Mouse (Mus musculus): Measurements from ENCODE around the gene Katna1. TPM values are rescaled to one million over a fixed set of nuclear protein-coding genes. Genes with fewer than 3 reads are reported as not detected.

The Katna1 gene
- polyA plus RNA-seq, 1 experiment from 2014 or later: 58.3 TPM

- Histone ChIP-seq H3K4me1 (ENCODE audit: insufficient read depth) (no peaks in the 10 kb centered on the region; the same call in 1 of the 2 replicates), H3K9ac (peak within 1 kb of the TSS; percentile 94), H3K9me3 (ENCODE audit: low read depth, low read length) (no peaks in the 10 kb centered on the region), H3K4me2 (peak within 1 kb of the TSS; percentile 90), H3K27ac (ENCODE audit: low read depth) (peak within 1 kb of the TSS; percentile 67), H3K36me3 (ENCODE audit: insufficient read depth) (peaks cover 27% of the 10 kb centered on the region), H3K4me3 (ENCODE audit: low read depth, low read length) (peak within 1 kb of the TSS; percentile 87), H3K27me3 (ENCODE audit: insufficient read depth, low read length) (no peaks in the 10 kb centered on the region)
- ATAC-seq (ENCODE audit: insufficient read depth) (peak; percentile 93), DNase-seq (peak; percentile 98)
- under 1% methylated on average over 52 of the region's 52 CpGs for WGBS
- TF ChIP-seq CTCF (IDR thresholded peaks at IDR 0.05; ENCODE audit: low read depth): no peak
Measured at GRCm38 (mm10) chr10:7792751-7793385, 67.1 kb downstream of the Katna1 start, which contains the start of the genes Ginm1 and Ppil4. TSS of gene Ginm1 (minus strand) at chr10:7792824. TSS of gene Ppil4 (plus strand) at chr10:7792891.

- no peak for ATAC-seq (ENCODE audit: insufficient read depth)
- H3K27ac ChIP-seq (ENCODE audit: low read depth): no peak overlapping the region
- H3K27me3 ChIP-seq (ENCODE audit: insufficient read depth, low read length): no peaks in the 10 kb centered on the region
- TF ChIP-seq CTCF (IDR thresholded peaks at IDR 0.05; ENCODE audit: low read depth): no peak
- no peak overlapping the region for H3K9ac ChIP-seq
- no peak for DNase-seq
- no peak overlapping the region for H3K4me2 ChIP-seq
- H3K9me3 ChIP-seq (ENCODE audit: low read depth, low read length): no peaks in the 10 kb centered on the region
- no peak overlapping the region for H3K4me3 ChIP-seq (ENCODE audit: low read depth, low read length)
- WGBS: 87% methylated on average over 3 of the region's 3 CpGs
- H3K4me1 ChIP-seq (ENCODE audit: insufficient read depth): no peaks in the 10 kb centered on the region
- H3K36me3 ChIP-seq (ENCODE audit: insufficient read depth): peaks cover 90% of the 10 kb centered on the region
Measured at GRCm38 (mm10) chr10:7801258-7801657, 75.5 kb downstream of the Katna1 start.

GRCm38 (mm10) chr10:7802519-7803140 lies 76.8 kb downstream of the Katna1 start:
- Histone ChIP-seq H3K27ac (ENCODE audit: low read depth) (no peak overlapping the region), H3K9me3 (ENCODE audit: low read depth, low read length) (no peaks in the 10 kb centered on the region), H3K4me1 (ENCODE audit: insufficient read depth) (no peaks in the 10 kb centered on the region), H3K27me3 (ENCODE audit: insufficient read depth, low read length) (no peaks in the 10 kb centered on the region), H3K9ac (no peak overlapping the region), H3K4me3 (ENCODE audit: low read depth, low read length) (no peak overlapping the region), H3K4me2 (no peak overlapping the region), H3K36me3 (ENCODE audit: insufficient read depth) (peaks cover 83% of the 10 kb centered on the region)
- TF ChIP-seq CTCF (IDR thresholded peaks at IDR 0.05; ENCODE audit: low read depth): no peak
- no peak for ATAC-seq (ENCODE audit: insufficient read depth)
- no peak for DNase-seq
- 84% methylated on average over 2 of the region's 2 CpGs for WGBS

- WGBS: 35% methylated on average over 2 of the region's 2 CpGs
- Histone ChIP-seq H3K4me2 (no peak overlapping the region), H3K4me1 (ENCODE audit: insufficient read depth) (no peaks in the 10 kb centered on the region), H3K27me3 (ENCODE audit: insufficient read depth, low read length) (no peaks in the 10 kb centered on the region), H3K9me3 (ENCODE audit: low read depth, low read length) (no peaks in the 10 kb centered on the region), H3K9ac (no peak overlapping the region), H3K36me3 (ENCODE audit: insufficient read depth) (peaks cover 81% of the 10 kb centered on the region), H3K4me3 (ENCODE audit: low read depth, low read length) (no peak overlapping the region), H3K27ac (ENCODE audit: low read depth) (no peak overlapping the region)
- DNase-seq (peak; percentile 89), ATAC-seq (ENCODE audit: insufficient read depth) (peak; percentile 44; the same call in 1 of the 2 replicates)
- TF ChIP-seq CTCF (IDR thresholded peaks at IDR 0.05; ENCODE audit: low read depth): peak; percentile 75
Measured at GRCm38 (mm10) chr10:7809937-7810336, 84.1 kb downstream of the Katna1 start.

Other genes with a start within 250 kb of the Katna1 start
- 6.3 and 7.4 TPM in 2 replicates for gene Lrp11, start 136.2 kb upstream of the Katna1 start, polyA plus RNA-seq (2014; fragmentation: Nextera tagmentation; extraction: Ambion mirVana)
- gene Nup43, start 58.5 kb upstream of the Katna1 start, polyA plus RNA-seq (2014; fragmentation: Nextera tagmentation; extraction: Ambion mirVana): 64.6 and 74.5 TPM in 2 replicates
- 114 and 118 TPM in 2 replicates for gene Pcmt1, start 44.9 kb upstream of the Katna1 start, polyA plus RNA-seq (2014; fragmentation: Nextera tagmentation; extraction: Ambion mirVana)
- 13.1 and 14.2 TPM in 2 replicates for gene Lats1, start 44.8 kb upstream of the Katna1 start, polyA plus RNA-seq (2014; fragmentation: Nextera tagmentation; extraction: Ambion mirVana)
- gene Ginm1, start 66.8 kb downstream of the Katna1 start, polyA plus RNA-seq (2014; fragmentation: Nextera tagmentation; extraction: Ambion mirVana): 75.8 and 77.7 TPM in 2 replicates
- 39.0 and 41.3 TPM in 2 replicates for gene Ppil4, start 66.9 kb downstream of the Katna1 start, polyA plus RNA-seq (2014; fragmentation: Nextera tagmentation; extraction: Ambion mirVana)
- 0.18 TPM in 2 replicates for gene Zc3h12d, start 106.5 kb downstream of the Katna1 start, polyA plus RNA-seq (2014; fragmentation: Nextera tagmentation; extraction: Ambion mirVana)
- 31.1 TPM in 2 replicates for gene Tab2, start 230.2 kb downstream of the Katna1 start, polyA plus RNA-seq (2014; fragmentation: Nextera tagmentation; extraction: Ambion mirVana)